Mouse (Mus musculus) bone marrow, adult 2 months (tissue): Measurements from ENCODE around the gene Arx. TPM values are rescaled to one million over a fixed set of nuclear protein-coding genes. Genes with fewer than 3 reads are reported as not detected.

Source experiments
- H3K27ac ChIP-seq: fragments of 200-500 bp; 2 replicates; pipeline ENCODE4 v1.5.1; 2012; ENCODE audit warnings: low read depth, mild to moderate bottlenecking, control low read depth, inconsistent platforms, low read length; ENCODE audit not compliant: control insufficient read depth, poor library complexity, insufficient read depth
- H3K4me1 ChIP-seq: fragments of 200-500 bp; 2 replicates; pipeline ENCODE4 v1.6.1; 2011; ENCODE audit warnings: low read length; ENCODE audit not compliant: control insufficient read depth, insufficient read depth
- H3K4me3 ChIP-seq: fragments of 200-500 bp; replicated peaks from 2 replicates; pipeline ENCODE3; 2011; ENCODE audit warnings: mild to moderate bottlenecking, low read depth, low read length, control low read depth; ENCODE audit not compliant: control insufficient read depth
- CTCF ChIP-seq: fragments of 200-500 bp; IDR thresholded peaks from 2 replicates; pipeline ENCODE4 v1.5.1; 2011; ENCODE audit warnings: low read length, control low read depth; ENCODE audit not compliant: control insufficient read depth, insufficient read depth
- POLR2A ChIP-seq: fragments of 200-500 bp; IDR thresholded peaks from 2 replicates; pipeline ENCODE4 v1.6.1; 2011; ENCODE audit warnings: low read depth, mild to moderate bottlenecking, control low read depth, low read length, borderline replicate concordance; ENCODE audit not compliant: control insufficient read depth
- WGBS: fragments of 180-500 bp; shearing (Covaris S2); methylation state at CpG from one replicate; pipeline ENCODE4 v1.1.7; 2018; 5-methylcytosine and 5-hydroxymethylcytosine counted together
- polyA plus RNA-seq: library from polyadenylated mRNA; stranded (reverse); fragments of >200 nt; gene quantifications from 2 replicates; pipeline ENCODE4 v1.2.4, GENCODE M21; 2011; ENCODE audit warnings: low replicate concordance; ENCODE audit not compliant: missing spikeins, insufficient read depth, insufficient read length

Gene Arx
- polyA plus RNA-seq = not detected in 2 replicates

- Histone ChIP-seq H3K4me1 (no peaks in the 10 kb centered on the region), H3K27ac (no peak within 1 kb of the TSS), H3K4me3 (no peak within 1 kb of the TSS)
- no peak for TF ChIP-seq CTCF
- no peak for TF ChIP-seq POLR2A
- WGBS = 17% methylated on average over 31 of the region's 31 CpGs
Observed at GRCm38 (mm10) chrX:93286291-93286893, at the start of gene Arx. Gene Arx (plus strand): TSS chrX:93286445.

- 28% methylated on average over 1 of the region's 1 CpGs for WGBS
- no peak overlapping the region for H3K27ac ChIP-seq
- TF ChIP-seq CTCF (no peak), POLR2A (no peak)
- no peaks in the 10 kb centered on the region for H3K4me1 ChIP-seq
- H3K4me3 ChIP-seq = no peak overlapping the region
Observed at GRCm38 (mm10) chrX:93251329-93251728, 34.9 kb upstream of the Arx start.

GRCm38 (mm10) chrX:93275689-93276088 is 10.6 kb upstream of the Arx start:
- Histone ChIP-seq H3K27ac (no peak overlapping the region), H3K4me1 (no peaks in the 10 kb centered on the region), H3K4me3 (no peak overlapping the region)
- 69% methylated on average over 3 of the region's 3 CpGs for WGBS
- TF ChIP-seq POLR2A (no peak), CTCF (no peak)

- TF ChIP-seq POLR2A (no peak), CTCF (no peak)
- WGBS = 48% methylated on average over 9 of the region's 11 CpGs
- Histone ChIP-seq H3K4me1 (no peaks in the 10 kb centered on the region), H3K27ac (no peak overlapping the region), H3K4me3 (no peak overlapping the region)
Observed at GRCm38 (mm10) chrX:93279940-93280339, 6.3 kb upstream of the Arx start.

GRCm38 (mm10) chrX:93281028-93281723 is 5.1 kb upstream of the Arx start:
- WGBS = 15% methylated on average over 23 of the region's 23 CpGs
- H3K27ac ChIP-seq = no peak overlapping the region

GRCm38 (mm10) chrX:93281756-93282155 is 4.5 kb upstream of the Arx start:
- TF ChIP-seq POLR2A (no peak), CTCF (no peak)
- Histone ChIP-seq H3K27ac (no peak overlapping the region), H3K4me1 (no peaks in the 10 kb centered on the region), H3K4me3 (no peak overlapping the region)
- WGBS = 16% methylated on average over 5 of the region's 5 CpGs

More at GRCm38 (mm10) chrX:93281028-93281723, 5.1 kb upstream of the Arx start:
- TF ChIP-seq CTCF (peak; percentile 44; the same call in 1 of the 2 replicates), POLR2A (no peak)
- H3K4me3 ChIP-seq = no peak overlapping the region
- no peaks in the 10 kb centered on the region for H3K4me1 ChIP-seq

- H3K4me1 ChIP-seq = no peaks in the 10 kb centered on the region
- TF ChIP-seq POLR2A (no peak), CTCF (no peak)
Observed at GRCm38 (mm10) chrX:93285091-93285490, 1.2 kb upstream of the Arx start.

GRCm38 (mm10) chrX:93288339-93288738 is 2.1 kb downstream of the Arx start:
- Histone ChIP-seq H3K4me3 (no peak overlapping the region), H3K27ac (no peak overlapping the region), H3K4me1 (no peaks in the 10 kb centered on the region)
- WGBS = 10% methylated on average over 31 of the region's 37 CpGs
- TF ChIP-seq POLR2A = no peak
- TF ChIP-seq CTCF = no peak

More at GRCm38 (mm10) chrX:93285091-93285490, 1.2 kb upstream of the Arx start:
- Histone ChIP-seq H3K27ac (no peak overlapping the region), H3K4me3 (no peak overlapping the region)
- 17% methylated on average over 10 of the region's 10 CpGs for WGBS

GRCm38 (mm10) chrX:93289076-93289475 is 2.8 kb downstream of the Arx start:
- no peaks in the 10 kb centered on the region for H3K4me1 ChIP-seq
- TF ChIP-seq POLR2A = no peak
- no peak for TF ChIP-seq CTCF
- 14% methylated on average over 37 of the region's 37 CpGs for WGBS
- no peak overlapping the region for H3K4me3 ChIP-seq
- H3K27ac ChIP-seq = no peak overlapping the region; the same call in 1 of the 2 replicates
